Mouse (Mus musculus): ENCODE measurements at regions not wholly inside any gene's neighbourhood (a gene's known extent, or its start where the extent isn't known, plus 50 kb on each side); places are given as distances from the start of the nearest gene placed in this dataset.

- WGBS, result 34% methylated on average over 18 of the region's 18 CpGs
- DNase-seq (ENCODE audit: low read depth, low spot score), result no peak
Measured at GRCm38 (mm10) chr13:112188741-112189476, 99.3 kb upstream of the Ankrd55 start.

GRCm38 (mm10) chr13:112189605-112190004, 98.6 kb upstream of the Ankrd55 start:
- 35% methylated on average over 5 of the region's 5 CpGs for WGBS
- no peak for DNase-seq (ENCODE audit: low read depth, low spot score)

- 23% methylated on average over 9 of the region's 9 CpGs for WGBS
- no peak for DNase-seq (ENCODE audit: low read depth, low spot score)
Measured at GRCm38 (mm10) chr13:112192192-112192905, 95.9 kb upstream of the Ankrd55 start.

GRCm38 (mm10) chr13:112193676-112194075, 94.6 kb upstream of the Ankrd55 start:
- 87% methylated on average over 4 of the region's 5 CpGs for WGBS
- no peak for DNase-seq (ENCODE audit: low read depth, low spot score)

GRCm38 (mm10) chr13:112194991-112195390, 93.3 kb upstream of the Ankrd55 start:
- DNase-seq (ENCODE audit: low read depth, low spot score), result no peak
- 90% methylated on average over 5 of the region's 5 CpGs for WGBS

GRCm38 (mm10) chr13:112196789-112197188, 91.5 kb upstream of the Ankrd55 start:
- 2% methylated on average over 13 of the region's 13 CpGs for WGBS
- no peak for DNase-seq (ENCODE audit: low read depth, low spot score)

GRCm38 (mm10) chr13:112203721-112204120, 84.5 kb upstream of the Ankrd55 start:
- WGBS, result 89% methylated on average over 8 of the region's 8 CpGs
- no peak for DNase-seq (ENCODE audit: low read depth, low spot score)

GRCm38 (mm10) chr13:112204204-112204603, 84.0 kb upstream of the Ankrd55 start:
- DNase-seq (ENCODE audit: low read depth, low spot score), result no peak
- 57% methylated on average over 3 of the region's 3 CpGs for WGBS

GRCm38 (mm10) chr13:112204813-112205212, 83.4 kb upstream of the Ankrd55 start:
- WGBS, result 80% methylated on average over 5 of the region's 5 CpGs
- DNase-seq (ENCODE audit: low read depth, low spot score), result no peak

GRCm38 (mm10) chr13:112207617-112208235, 80.5 kb upstream of the Ankrd55 start:
- DNase-seq (ENCODE audit: low read depth, low spot score), result no peak
- 86% methylated on average over 12 of the region's 12 CpGs for WGBS

GRCm38 (mm10) chr13:112211841-112212240, 76.4 kb upstream of the Ankrd55 start:
- no peak for DNase-seq (ENCODE audit: low read depth, low spot score)
- 75% methylated on average over 9 of the region's 9 CpGs for WGBS

- no peak for DNase-seq (ENCODE audit: low read depth, low spot score)
- 88% methylated on average over 12 of the region's 12 CpGs for WGBS
Measured at GRCm38 (mm10) chr13:112212391-112212790, 75.9 kb upstream of the Ankrd55 start.

GRCm38 (mm10) chr13:112213652-112214081, 74.6 kb upstream of the Ankrd55 start:
- no peak for DNase-seq (ENCODE audit: low read depth, low spot score)
- WGBS, result 89% methylated on average over 17 of the region's 17 CpGs

- WGBS, result 95% methylated on average over 14 of the region's 14 CpGs
- DNase-seq (ENCODE audit: low read depth, low spot score), result no peak
Measured at GRCm38 (mm10) chr13:112216084-112216483, 72.2 kb upstream of the Ankrd55 start.

- DNase-seq (ENCODE audit: low read depth, low spot score), result no peak
Measured at GRCm38 (mm10) chr13:112218389-112218788, 69.9 kb upstream of the Ankrd55 start.

GRCm38 (mm10) chr13:112220184-112220583, 68.1 kb upstream of the Ankrd55 start:
- DNase-seq (ENCODE audit: low read depth, low spot score), result no peak
- WGBS, result 73% methylated on average over 8 of the region's 8 CpGs

More at GRCm38 (mm10) chr13:112218389-112218788, 69.9 kb upstream of the Ankrd55 start:
- 65% methylated on average over 5 of the region's 5 CpGs for WGBS

GRCm38 (mm10) chr13:112223616-112224015, 64.6 kb upstream of the Ankrd55 start:
- 69% methylated on average over 2 of the region's 2 CpGs for WGBS
- no peak for DNase-seq (ENCODE audit: low read depth, low spot score)

GRCm38 (mm10) chr13:112227766-112228165, 60.5 kb upstream of the Ankrd55 start:
- WGBS, result 63% methylated on average over 13 of the region's 13 CpGs
- DNase-seq (ENCODE audit: low read depth, low spot score), result no peak

GRCm38 (mm10) chr13:112228846-112229245, 59.4 kb upstream of the Ankrd55 start:
- DNase-seq (ENCODE audit: low read depth, low spot score), result no peak
- 74% methylated on average over 4 of the region's 4 CpGs for WGBS

GRCm38 (mm10) chr13:112230176-112230575, 58.1 kb upstream of the Ankrd55 start:
- no peak for DNase-seq (ENCODE audit: low read depth, low spot score)
- 59% methylated on average over 3 of the region's 3 CpGs for WGBS

- no peak for DNase-seq (ENCODE audit: low read depth, low spot score)
- WGBS, result 82% methylated on average over 6 of the region's 6 CpGs
Measured at GRCm38 (mm10) chr13:112234695-112235094, 53.6 kb upstream of the Ankrd55 start.

Data from large intestine, adult 2 months (tissue).